Mouse (Mus musculus) urinary bladder, adult 2 months (tissue): ENCODE measurements around the gene Cd69. TPM values are rescaled to one million over a fixed set of nuclear protein-coding genes. Genes with fewer than 3 reads are reported as not detected.
A peak's percentile ranks its signal among the peaks of the same experiment; 100 is the strongest.

Source experiments
- DNase-seq: peaks from one replicate; pipeline ENCODE4 v3.0.0; 2022; ENCODE audit warnings: low spot score
- polyA plus RNA-seq: library from polyadenylated mRNA; depleted of rRNA; stranded (reverse); fragments of >200 nt; gene quantifications from 2 replicates; pipeline ENCODE4 v1.2.3, GENCODE M21; 2012

Cd69 gene
- polyA plus RNA-seq, 1 experiment = 0.32 TPM

- no peak for DNase-seq
These were observed 27.0 kb downstream of the Cd69 start for GRCm38 (mm10) chr6:129248243-129248642.

DNA sequence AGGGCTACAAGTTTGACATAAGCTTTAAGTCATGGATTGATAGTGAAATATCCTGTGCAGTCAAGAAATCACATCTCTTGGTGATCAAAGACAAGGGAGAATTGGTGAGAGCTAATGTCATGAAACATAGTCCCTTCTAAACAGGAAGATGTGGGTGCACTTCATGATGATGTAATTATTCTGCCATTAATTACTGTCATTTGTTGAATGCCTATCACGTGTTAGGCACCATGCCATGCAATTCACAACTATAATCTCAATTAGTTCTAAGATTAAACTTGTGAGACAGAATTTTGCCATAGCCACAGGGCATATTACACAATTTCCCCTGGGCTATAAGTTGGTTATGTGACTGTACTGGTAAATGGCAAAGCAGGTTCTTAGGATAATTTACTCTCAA is 28.2 kb downstream of the Cd69 start:
- no peak for DNase-seq

DNA sequence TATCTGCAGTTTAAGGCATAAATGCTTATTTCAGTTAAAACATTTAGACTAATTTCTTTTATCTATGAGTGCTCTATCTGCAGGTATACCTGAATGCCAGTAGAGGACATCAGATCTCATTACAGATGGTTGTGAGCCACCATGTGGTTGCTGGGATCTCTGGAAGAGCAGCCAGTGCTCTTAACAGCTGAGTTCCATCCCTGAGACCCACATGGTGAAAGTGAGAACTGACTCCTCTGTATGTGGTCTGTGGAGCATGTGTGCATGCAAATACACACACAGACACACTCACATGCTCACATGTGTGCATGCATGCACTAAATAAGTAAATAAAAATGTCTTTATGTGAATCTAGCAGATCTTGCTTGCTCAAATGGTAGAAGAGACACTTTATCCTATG is 29.4 kb downstream of the Cd69 start:
- DNase-seq = no peak

DNA sequence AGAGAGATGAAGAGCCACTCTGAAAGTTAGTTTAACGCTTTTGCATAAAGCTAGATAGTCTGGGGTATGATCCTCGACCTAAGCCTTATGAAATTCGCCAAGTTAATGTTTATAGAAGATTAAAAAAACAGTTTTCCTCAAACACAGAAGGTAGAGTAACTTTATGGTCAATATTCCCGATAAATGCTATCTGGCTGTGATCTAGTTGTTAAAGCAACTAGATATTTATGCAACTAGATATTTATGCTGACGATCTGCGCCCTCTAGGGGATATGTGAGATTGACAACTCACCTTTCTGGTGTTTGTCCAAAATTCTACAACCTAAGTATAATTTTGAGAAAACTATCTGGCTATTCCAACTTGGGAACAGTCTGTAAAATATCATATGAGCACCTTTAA is 33.3 kb downstream of the Cd69 start:
- no peak for DNase-seq

- no peak for DNase-seq
These were observed 33.8 kb downstream of the Cd69 start for GRCm38 (mm10) chr6:129241471-129241870.

- DNase-seq = no peak
These were observed 35.5 kb downstream of the Cd69 start for GRCm38 (mm10) chr6:129239564-129240248.

DNA sequence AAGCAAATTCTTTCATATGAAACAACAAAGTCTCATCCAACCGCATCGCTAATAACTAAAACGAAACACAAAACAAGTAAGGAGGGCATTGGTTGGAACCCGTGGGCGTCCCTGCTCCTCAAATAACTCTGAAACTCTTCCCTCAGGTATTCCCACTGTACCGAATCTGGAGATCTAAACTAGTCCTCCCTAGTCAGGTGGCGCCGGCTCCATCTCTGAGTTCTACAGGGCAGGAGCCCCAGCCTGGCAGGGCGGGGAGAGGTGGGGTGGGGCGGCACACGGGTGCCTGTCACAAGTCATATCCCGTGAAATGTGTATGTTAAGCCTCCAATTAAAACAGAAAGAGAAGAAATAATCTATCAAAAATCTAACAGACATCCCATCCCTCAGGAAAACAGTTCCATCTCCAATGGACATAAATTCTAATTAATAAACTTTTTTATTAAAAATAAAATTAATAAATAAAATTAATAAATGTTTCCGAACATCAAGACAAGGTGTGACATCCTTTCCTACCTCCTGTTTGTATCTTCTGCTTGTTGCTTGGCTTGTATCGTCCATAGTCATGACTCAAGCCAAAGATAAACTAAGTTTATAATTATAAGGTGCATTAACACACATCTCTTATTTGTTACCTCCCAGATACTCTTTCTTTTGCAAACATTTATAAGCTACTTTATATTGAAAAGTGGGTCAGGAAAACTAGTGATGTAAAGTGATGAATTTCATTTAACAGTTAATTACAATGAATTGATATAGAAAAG is 36.8 kb downstream of the Cd69 start:
- peak; percentile 38 for DNase-seq

DNA sequence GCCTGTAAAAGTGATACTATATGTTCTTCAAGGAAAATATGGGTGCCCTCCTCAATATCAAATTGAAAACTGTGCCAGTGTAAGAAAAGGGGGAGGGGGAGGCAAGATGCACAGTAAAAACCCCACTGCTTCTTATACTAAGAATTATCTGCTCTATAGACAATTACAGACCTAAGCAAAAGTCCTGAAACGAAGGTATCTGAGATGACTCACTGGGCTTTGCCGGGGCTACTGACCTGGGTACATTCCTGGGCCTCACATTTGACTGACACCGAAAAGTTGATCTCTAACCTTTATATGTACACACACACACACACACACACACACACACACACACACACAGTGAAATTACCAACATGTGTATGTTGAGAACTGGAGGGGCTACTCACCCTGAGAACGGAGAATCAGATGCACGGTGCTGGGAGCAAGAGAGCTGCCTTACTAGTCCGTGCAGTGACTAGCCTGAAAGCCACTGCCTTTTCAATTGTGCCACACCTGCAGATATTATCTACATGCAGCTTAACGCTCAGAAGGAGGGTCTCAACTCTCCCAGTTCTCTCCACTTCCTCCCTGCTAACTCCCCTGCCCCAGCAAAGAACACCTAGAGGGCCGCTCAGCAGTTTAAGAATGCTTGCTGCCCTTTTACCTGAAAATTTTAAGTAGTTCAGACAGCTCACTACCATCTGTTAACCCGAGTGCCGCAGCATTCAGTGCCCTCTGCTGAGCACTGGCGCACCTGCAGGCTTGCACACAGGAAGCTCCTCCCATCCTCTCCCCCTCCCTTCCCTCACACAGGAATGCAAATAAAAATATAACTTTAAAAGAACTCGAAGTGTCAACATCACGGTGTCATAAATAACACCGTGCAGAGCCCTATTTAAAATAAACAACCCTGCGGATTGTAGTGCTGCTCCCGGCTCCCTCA is 37.6 kb downstream of the Cd69 start:
- peak; percentile 62 for DNase-seq

- DNase-seq = no peak
These were observed 38.4 kb downstream of the Cd69 start for GRCm38 (mm10) chr6:129236652-129237342.

- DNase-seq = no peak
These were observed 39.3 kb downstream of the Cd69 start for GRCm38 (mm10) chr6:129235855-129236461.

- DNase-seq = no peak
These were observed 40.5 kb downstream of the Cd69 start for GRCm38 (mm10) chr6:129234456-129235360.

GRCm38 (mm10) chr6:129233955-129234369 is 41.3 kb downstream of the Cd69 start:
- no peak for DNase-seq

DNA sequence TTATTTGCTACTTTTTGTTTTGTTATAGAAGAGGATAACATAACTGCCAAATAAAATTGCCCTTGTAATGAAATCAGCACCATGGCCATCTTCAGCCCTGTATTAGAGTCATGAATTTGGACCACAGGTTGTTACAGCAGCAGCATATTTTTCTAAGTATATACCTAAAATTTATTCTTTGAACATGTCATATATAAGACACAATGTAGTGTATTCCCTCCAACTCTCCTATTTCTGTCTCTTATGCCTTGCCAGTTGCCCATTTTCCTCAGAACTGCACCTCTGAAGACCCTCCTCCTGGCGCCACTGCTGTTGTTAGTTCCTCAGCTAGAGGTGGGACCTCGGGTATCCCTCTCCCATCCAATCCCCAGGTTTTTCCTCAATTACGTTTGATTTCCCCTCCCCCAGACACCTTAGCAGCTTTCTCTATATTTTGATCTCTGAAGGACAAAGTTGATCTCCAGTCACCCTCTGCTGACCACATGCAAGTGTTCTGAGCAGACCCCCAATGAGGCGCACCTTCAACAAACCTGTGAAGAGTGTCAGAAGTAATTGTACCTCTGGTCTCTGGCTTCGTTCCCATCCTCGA is 41.8 kb downstream of the Cd69 start:
- DNase-seq = no peak

- DNase-seq = no peak
These were observed 42.4 kb downstream of the Cd69 start for GRCm38 (mm10) chr6:129232842-129233205.

- no peak for DNase-seq
These were observed 43.0 kb downstream of the Cd69 start for GRCm38 (mm10) chr6:129232005-129232841.

GRCm38 (mm10) chr6:129229774-129230578 is 45.3 kb downstream of the Cd69 start:
- no peak for DNase-seq

GRCm38 (mm10) chr6:129228935-129229773 is 46.1 kb downstream of the Cd69 start:
- DNase-seq = no peak
